Mouse (Mus musculus): ENCODE measurements around the gene Ryr2. TPM values are rescaled to one million over a fixed set of nuclear protein-coding genes. Genes with fewer than 3 reads are reported as not detected.

Ryr2 gene
- total RNA-seq, 1 experiment = 7.0 TPM

DNA sequence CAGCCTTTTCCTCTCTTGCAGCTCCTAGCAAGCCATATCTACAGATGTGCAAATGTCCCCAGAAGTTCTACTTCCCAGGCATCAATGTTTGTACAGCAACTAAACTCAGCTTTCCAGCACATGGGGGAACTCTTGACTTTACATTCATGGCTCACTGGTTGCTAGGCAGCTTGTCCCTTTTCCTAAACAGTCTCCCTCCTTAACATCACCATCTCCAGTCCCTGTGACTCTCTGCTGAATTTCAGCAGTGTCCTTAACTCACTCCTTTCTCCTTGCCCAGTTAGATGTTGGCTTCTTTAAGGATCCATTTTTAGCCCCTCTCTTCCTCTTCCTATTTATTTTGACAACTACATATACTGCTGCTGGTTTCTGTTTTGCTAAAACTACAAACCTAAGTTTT lies 443.9 kb downstream of the Ryr2 start:
- H3K4me3 ChIP-seq (ENCODE audit: insufficient read depth in 1 of 2, low read depth in 1 of 2, low read length in 2 of 2, poor library complexity in 1 of 2, severe bottlenecking in 1 of 2) = no peak overlapping the region
- H3K9ac ChIP-seq (ENCODE audit: insufficient read depth, low read depth, low read length, poor library complexity, severe bottlenecking) = no peak overlapping the region
- in situ Hi-C loops (cut with MboI; ENCODE audit: low sequenced_read_pairs in 2 of 2, unreplicated experiment in 2 of 2) = no loop called here
- no peaks in the 10 kb centered on the region for H3K36me3 ChIP-seq (ENCODE audit: control insufficient read depth, insufficient read depth, low read length, poor library complexity, severe bottlenecking)
- no peak for DNase-seq (ENCODE audit: low read depth, low spot score)
- TF ChIP-seq HCFC1 (IDR thresholded peaks at IDR 0.05; ENCODE audit: borderline replicate concordance, insufficient read depth, low read length) = no peak
- no peak for TF ChIP-seq ZC3H11A (IDR thresholded peaks at IDR 0.05; ENCODE audit: borderline replicate concordance, low read depth, low read length)
- TF ChIP-seq ZNF384 (IDR thresholded peaks at IDR 0.05; ENCODE audit: low read depth, low read length) = no peak
- no peak for TF ChIP-seq MAFK (IDR thresholded peaks at IDR 0.05; ENCODE audit: insufficient read depth, low read depth, low read length)
- no peaks in the 10 kb centered on the region for H3K9me3 ChIP-seq (ENCODE audit: control insufficient read depth, insufficient read depth, low read depth, low read length)
- H3K27ac ChIP-seq (ENCODE audit: insufficient read depth, low read depth, low read length, poor library complexity, severe bottlenecking) = no peak overlapping the region
- no peaks in the 10 kb centered on the region for H3K4me1 ChIP-seq (ENCODE audit: control insufficient read depth in 2 of 2, insufficient read depth in 2 of 2, low read length in 2 of 2, poor library complexity in 1 of 2)

DNA sequence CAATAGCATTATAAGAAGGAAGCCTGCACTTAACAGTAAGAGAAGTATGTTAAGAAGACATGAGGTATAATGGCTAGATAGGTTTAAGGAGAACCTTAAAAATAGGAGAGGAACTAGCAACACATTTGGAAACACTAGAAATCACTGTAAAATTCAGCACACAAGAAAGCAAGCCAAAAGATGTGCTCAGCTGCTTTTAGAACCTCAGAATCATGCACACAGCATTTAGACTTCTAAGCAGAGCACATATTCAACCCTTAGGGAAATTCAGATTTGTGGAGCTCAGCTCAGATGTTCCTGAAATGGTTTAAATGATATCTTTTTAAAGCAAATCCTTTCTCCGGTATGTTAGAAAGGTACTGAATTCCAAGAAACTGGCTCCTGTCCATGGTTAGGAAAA lies 461.9 kb downstream of the Ryr2 start:
- DNase-seq (ENCODE audit: low read depth, low spot score) = no peak
- Histone ChIP-seq H3K36me3 (ENCODE audit: control insufficient read depth, insufficient read depth, low read length, poor library complexity, severe bottlenecking) (no peaks in the 10 kb centered on the region), H3K4me1 (ENCODE audit: control insufficient read depth in 2 of 2, insufficient read depth in 2 of 2, low read length in 2 of 2, poor library complexity in 1 of 2) (no peaks in the 10 kb centered on the region), H3K27ac (ENCODE audit: insufficient read depth, low read depth, low read length, poor library complexity, severe bottlenecking) (no peak overlapping the region), H3K4me3 (ENCODE audit: insufficient read depth in 1 of 2, low read depth in 1 of 2, low read length in 2 of 2, poor library complexity in 1 of 2, severe bottlenecking in 1 of 2) (no peak overlapping the region), H3K9ac (ENCODE audit: insufficient read depth, low read depth, low read length, poor library complexity, severe bottlenecking) (no peak overlapping the region), H3K9me3 (ENCODE audit: control insufficient read depth, insufficient read depth, low read depth, low read length) (no peaks in the 10 kb centered on the region)
- TF ChIP-seq CHD2 (IDR thresholded peaks at IDR 0.05; ENCODE audit: low read depth, low read length) (no peak), ZNF384 (IDR thresholded peaks at IDR 0.05; ENCODE audit: low read depth, low read length) (no peak), HCFC1 (IDR thresholded peaks at IDR 0.05; ENCODE audit: borderline replicate concordance, insufficient read depth, low read length) (no peak), ZC3H11A (IDR thresholded peaks at IDR 0.05; ENCODE audit: borderline replicate concordance, low read depth, low read length) (no peak), MAFK (IDR thresholded peaks at IDR 0.05; ENCODE audit: insufficient read depth, low read depth, low read length) (no peak)
- in situ Hi-C loops (cut with MboI; ENCODE audit: low sequenced_read_pairs in 2 of 2, unreplicated experiment in 2 of 2) = no loop called here

DNA sequence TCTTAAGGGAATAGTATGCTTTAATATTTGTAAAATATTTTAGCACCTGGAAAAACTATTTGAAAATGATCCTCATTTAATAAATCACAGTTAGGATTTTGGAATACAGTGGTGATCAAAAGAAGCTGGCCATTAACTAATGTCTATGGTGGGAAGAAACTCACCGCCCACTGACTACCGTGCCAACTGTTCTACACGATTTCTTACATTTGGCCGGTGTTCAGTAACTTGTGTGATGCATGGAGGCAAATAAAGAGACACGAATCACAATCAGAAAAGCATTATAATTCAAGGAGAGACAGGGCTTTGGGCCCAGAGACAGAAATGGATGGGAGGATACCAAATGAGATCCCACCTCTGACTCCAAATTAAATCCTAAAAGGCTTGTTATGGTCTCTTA lies 470.4 kb downstream of the Ryr2 start:
- no peak overlapping the region for H3K27ac ChIP-seq (ENCODE audit: insufficient read depth, low read depth, low read length, poor library complexity, severe bottlenecking)
- no peak for TF ChIP-seq MAFK (IDR thresholded peaks at IDR 0.05; ENCODE audit: insufficient read depth, low read depth, low read length)
- no peak for TF ChIP-seq HCFC1 (IDR thresholded peaks at IDR 0.05; ENCODE audit: borderline replicate concordance, insufficient read depth, low read length)
- no peak for TF ChIP-seq ZNF384 (IDR thresholded peaks at IDR 0.05; ENCODE audit: low read depth, low read length)
- no peak for TF ChIP-seq CHD2 (IDR thresholded peaks at IDR 0.05; ENCODE audit: low read depth, low read length)
- no peak for TF ChIP-seq ZC3H11A (IDR thresholded peaks at IDR 0.05; ENCODE audit: borderline replicate concordance, low read depth, low read length)
- H3K4me3 ChIP-seq (ENCODE audit: insufficient read depth in 1 of 2, low read depth in 1 of 2, low read length in 2 of 2, poor library complexity in 1 of 2, severe bottlenecking in 1 of 2) = no peak overlapping the region
- no peaks in the 10 kb centered on the region for H3K36me3 ChIP-seq (ENCODE audit: control insufficient read depth, insufficient read depth, low read length, poor library complexity, severe bottlenecking)
- no peak overlapping the region for H3K9ac ChIP-seq (ENCODE audit: insufficient read depth, low read depth, low read length, poor library complexity, severe bottlenecking)
- DNase-seq (ENCODE audit: low read depth, low spot score) = no peak
- in situ Hi-C loops (cut with MboI; ENCODE audit: low sequenced_read_pairs in 2 of 2, unreplicated experiment in 2 of 2) = no loop called here
- H3K9me3 ChIP-seq (ENCODE audit: control insufficient read depth, insufficient read depth, low read depth, low read length) = no peaks in the 10 kb centered on the region
- no peaks in the 10 kb centered on the region for H3K4me1 ChIP-seq (ENCODE audit: control insufficient read depth in 2 of 2, insufficient read depth in 2 of 2, low read length in 2 of 2, poor library complexity in 1 of 2)

DNA sequence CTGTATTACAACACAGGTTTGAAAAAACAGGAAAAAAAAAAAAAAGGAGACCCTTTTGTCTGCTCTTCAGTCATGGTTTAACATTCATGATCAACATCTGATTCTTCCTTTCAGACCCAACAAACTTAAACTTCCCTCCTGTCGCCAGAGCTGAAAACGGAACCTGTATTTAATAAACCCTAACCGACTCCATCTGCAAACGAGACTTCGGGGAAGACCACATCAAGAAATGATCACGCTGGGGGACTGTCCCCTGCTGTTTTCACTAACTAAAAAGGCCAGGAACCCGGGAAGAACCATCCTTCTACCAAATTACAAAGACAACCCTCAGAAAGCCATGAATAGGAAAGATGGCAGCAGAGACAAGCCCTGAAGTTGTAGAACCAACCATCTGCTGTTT lies 482.2 kb downstream of the Ryr2 start:
- TF ChIP-seq HCFC1 (IDR thresholded peaks at IDR 0.05; ENCODE audit: borderline replicate concordance, insufficient read depth, low read length) (no peak), CHD2 (IDR thresholded peaks at IDR 0.05; ENCODE audit: low read depth, low read length) (no peak), ZC3H11A (IDR thresholded peaks at IDR 0.05; ENCODE audit: borderline replicate concordance, low read depth, low read length) (no peak), ZNF384 (IDR thresholded peaks at IDR 0.05; ENCODE audit: low read depth, low read length) (no peak), MAFK (IDR thresholded peaks at IDR 0.05; ENCODE audit: insufficient read depth, low read depth, low read length) (no peak)
- no peaks in the 10 kb centered on the region for H3K36me3 ChIP-seq (ENCODE audit: control insufficient read depth, insufficient read depth, low read length, poor library complexity, severe bottlenecking)
- H3K4me1 ChIP-seq (ENCODE audit: control insufficient read depth in 2 of 2, insufficient read depth in 2 of 2, low read length in 2 of 2, poor library complexity in 1 of 2) = no peaks in the 10 kb centered on the region
- H3K9me3 ChIP-seq (ENCODE audit: control insufficient read depth, insufficient read depth, low read depth, low read length) = no peaks in the 10 kb centered on the region
- DNase-seq (ENCODE audit: low read depth, low spot score) = no peak
- no peak overlapping the region for H3K9ac ChIP-seq (ENCODE audit: insufficient read depth, low read depth, low read length, poor library complexity, severe bottlenecking)
- H3K4me3 ChIP-seq (ENCODE audit: insufficient read depth in 1 of 2, low read depth in 1 of 2, low read length in 2 of 2, poor library complexity in 1 of 2, severe bottlenecking in 1 of 2) = no peak overlapping the region
- in situ Hi-C loops (cut with MboI; ENCODE audit: low sequenced_read_pairs in 2 of 2, unreplicated experiment in 2 of 2) = no loop called here
- H3K27ac ChIP-seq (ENCODE audit: insufficient read depth, low read depth, low read length, poor library complexity, severe bottlenecking) = no peak overlapping the region

DNA sequence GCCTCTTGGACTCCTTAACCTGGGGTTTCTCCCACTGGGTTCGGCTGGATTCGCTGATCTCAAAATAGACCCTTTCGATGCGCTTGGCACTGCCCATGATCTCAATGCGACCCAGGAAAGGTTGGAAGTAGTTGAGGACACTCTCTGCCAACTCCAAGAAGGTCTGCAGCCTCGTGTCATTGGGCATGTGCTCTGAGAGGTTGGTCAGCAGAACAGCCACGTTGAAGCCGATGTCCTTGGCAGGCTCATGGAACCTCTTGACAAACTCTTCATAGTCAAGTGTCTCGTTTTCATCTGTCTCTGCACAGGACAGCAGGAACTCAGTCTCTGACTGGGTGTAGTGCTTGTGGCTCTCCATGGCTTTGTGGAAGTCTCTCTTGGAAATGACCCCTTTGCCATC lies 511.3 kb downstream of the Ryr2 start:
- DNase-seq (ENCODE audit: low read depth, low spot score) = no peak
- Histone ChIP-seq H3K4me3 (ENCODE audit: insufficient read depth in 1 of 2, low read depth in 1 of 2, low read length in 2 of 2, poor library complexity in 1 of 2, severe bottlenecking in 1 of 2) (no peak overlapping the region), H3K36me3 (ENCODE audit: control insufficient read depth, insufficient read depth, low read length, poor library complexity, severe bottlenecking) (no peaks in the 10 kb centered on the region; the same call in 1 of the 2 replicates), H3K9ac (ENCODE audit: insufficient read depth, low read depth, low read length, poor library complexity, severe bottlenecking) (no peak overlapping the region), H3K4me1 (ENCODE audit: control insufficient read depth in 2 of 2, insufficient read depth in 2 of 2, low read length in 2 of 2, poor library complexity in 1 of 2) (no peaks in the 10 kb centered on the region), H3K27ac (ENCODE audit: insufficient read depth, low read depth, low read length, poor library complexity, severe bottlenecking) (no peak overlapping the region), H3K9me3 (ENCODE audit: control insufficient read depth, insufficient read depth, low read depth, low read length) (no peaks in the 10 kb centered on the region)
- in situ Hi-C loops (cut with MboI; ENCODE audit: low sequenced_read_pairs in 2 of 2, unreplicated experiment in 2 of 2) = no loop called here
- TF ChIP-seq MAFK (IDR thresholded peaks at IDR 0.05; ENCODE audit: insufficient read depth, low read depth, low read length) (no peak), ZC3H11A (IDR thresholded peaks at IDR 0.05; ENCODE audit: borderline replicate concordance, low read depth, low read length) (no peak), ZNF384 (IDR thresholded peaks at IDR 0.05; ENCODE audit: low read depth, low read length) (no peak), HCFC1 (IDR thresholded peaks at IDR 0.05; ENCODE audit: borderline replicate concordance, insufficient read depth, low read length) (no peak), CHD2 (IDR thresholded peaks at IDR 0.05; ENCODE audit: low read depth, low read length) (no peak)
